Mouse (Mus musculus) embryonic facial prominence, embryonic 12.5 days (tissue): ENCODE results near the gene Erp27. TPM values are rescaled to one million over a fixed set of nuclear protein-coding genes. Genes with fewer than 3 reads are reported as not detected.

Source experiments
- ATAC-seq: fragments of 200-750 bp; cut with Nextera tagmentation; 2 replicates; pipeline ENCODE4 v1.8.0; 2017; ENCODE audit not compliant: insufficient number of reproducible peaks, insufficient read depth, low FRiP score, low TSS enrichment
- H3K27ac ChIP-seq: fragments of 300-500 bp; sonication (generic); 2 replicates; pipeline ENCODE4 v1.5.1; 2016; ENCODE audit warnings: mild to moderate bottlenecking
- H3K27me3 ChIP-seq: fragments of 300-500 bp; sonication (generic); 2 replicates; pipeline ENCODE4 v1.6.1; 2016; ENCODE audit warnings: mild to moderate bottlenecking, moderate library complexity
- H3K36me3 ChIP-seq: fragments of 300-500 bp; sonication (generic); 2 replicates; pipeline ENCODE4 v1.6.1; 2016; ENCODE audit warnings: mild to moderate bottlenecking
- H3K4me1 ChIP-seq: fragments of 300-500 bp; sonication (generic); 2 replicates; pipeline ENCODE4 v1.6.1; 2016
- H3K4me2 ChIP-seq: fragments of 300-500 bp; sonication (generic); replicated peaks from 2 replicates; pipeline ENCODE4 v1.6.1; 2016; ENCODE audit warnings: mild to moderate bottlenecking, moderate library complexity
- H3K4me3 ChIP-seq: fragments of 300-500 bp; sonication (generic); 2 replicates; pipeline ENCODE4 v1.5.1; 2016; ENCODE audit warnings: mild to moderate bottlenecking
- H3K9ac ChIP-seq: fragments of 300-500 bp; sonication (generic); 2 replicates; pipeline ENCODE4 v1.6.1; 2016; ENCODE audit warnings: mild to moderate bottlenecking, moderate library complexity
- H3K9me3 ChIP-seq: fragments of 300-500 bp; sonication (generic); 2 replicates; pipeline ENCODE4 v1.6.1; 2016; ENCODE audit warnings: mild to moderate bottlenecking, moderate library complexity
- WGBS: fragments of 180-500 bp; shearing (Covaris S2); methylation state at CpG from one replicate; pipeline ENCODE4 v1.1.7; 2016; 5-methylcytosine and 5-hydroxymethylcytosine counted together
- polyA plus RNA-seq: library from polyadenylated mRNA; unstranded; fragments of >200 nt; fragmentation: Nextera tagmentation; extraction: Ambion mirVana; gene quantifications from 2 replicates; pipeline ENCODE4 v1.2.1, GENCODE M21; 2016

Erp27 gene
- polyA plus RNA-seq, 1 experiment from 2014 or later = 0.19 TPM

DNA sequence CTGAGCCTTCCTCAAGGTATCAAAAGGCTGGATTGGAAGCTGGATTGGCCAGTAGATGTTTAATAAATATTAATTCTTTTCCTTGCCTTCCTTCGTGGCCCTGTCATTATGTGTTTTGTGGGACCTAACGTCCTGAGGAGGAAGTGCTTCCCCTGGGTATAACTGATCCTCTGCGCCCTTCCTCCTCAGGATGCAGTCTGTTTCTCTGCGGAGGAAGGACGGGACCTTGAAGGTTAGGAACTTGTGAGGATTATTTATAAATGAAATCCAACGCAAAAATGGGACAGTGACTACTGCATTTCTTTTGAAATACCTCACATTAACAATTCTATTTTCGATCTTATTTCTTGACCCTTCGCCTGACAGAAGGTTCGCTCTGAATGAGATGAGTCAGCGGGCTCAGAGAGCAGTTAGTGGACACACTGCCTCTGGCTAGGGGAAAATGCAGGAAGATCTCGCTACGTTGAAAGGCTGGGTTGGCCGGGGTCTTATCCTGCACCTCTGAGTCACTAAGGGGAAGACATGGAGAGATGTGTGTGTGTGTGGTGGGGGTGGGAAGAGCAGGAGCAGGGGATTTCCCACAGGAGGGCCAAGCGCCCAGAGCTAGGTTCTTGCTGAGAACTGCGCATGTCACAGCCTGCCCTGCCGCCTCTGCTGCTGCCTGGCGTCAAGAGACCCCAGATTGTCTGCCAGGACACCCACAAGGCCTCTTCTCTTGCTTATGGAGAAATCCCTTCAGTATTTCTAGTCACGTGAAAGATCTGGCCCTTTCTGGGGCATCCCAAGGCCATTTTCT lies 16.5 kb upstream of the Erp27 start:
- Histone ChIP-seq H3K4me1 (peaks cover 23% of the 10 kb centered on the region), H3K27ac (no peak overlapping the region), H3K4me2 (no peak overlapping the region), H3K27me3 (no peaks in the 10 kb centered on the region), H3K36me3 (no peaks in the 10 kb centered on the region), H3K9ac (no peak overlapping the region), H3K4me3 (no peak overlapping the region), H3K9me3 (no peaks in the 10 kb centered on the region)
- no peak for ATAC-seq
- 74% methylated on average over 18 of the region's 18 CpGs for WGBS

GRCm38 (mm10) chr6:136937117-136937516 lies 15.1 kb upstream of the Erp27 start:
- H3K9me3 ChIP-seq = no peaks in the 10 kb centered on the region
- H3K27ac ChIP-seq = no peak overlapping the region
- H3K4me3 ChIP-seq = no peak overlapping the region
- 84% methylated on average over 3 of the region's 3 CpGs for WGBS
- no peaks in the 10 kb centered on the region for H3K36me3 ChIP-seq
- H3K27me3 ChIP-seq = no peaks in the 10 kb centered on the region
- peaks cover 23% of the 10 kb centered on the region for H3K4me1 ChIP-seq
- no peak for ATAC-seq
- no peak overlapping the region for H3K9ac ChIP-seq
- no peak overlapping the region for H3K4me2 ChIP-seq

GRCm38 (mm10) chr6:136936361-136936760 lies 14.4 kb upstream of the Erp27 start:
- Histone ChIP-seq H3K4me2 (no peak overlapping the region), H3K4me3 (no peak overlapping the region), H3K9me3 (no peaks in the 10 kb centered on the region), H3K4me1 (peaks cover 18% of the 10 kb centered on the region), H3K27ac (no peak overlapping the region), H3K36me3 (no peaks in the 10 kb centered on the region), H3K27me3 (no peaks in the 10 kb centered on the region), H3K9ac (no peak overlapping the region)
- no peak for ATAC-seq
- 86% methylated on average over 9 of the region's 9 CpGs for WGBS

DNA sequence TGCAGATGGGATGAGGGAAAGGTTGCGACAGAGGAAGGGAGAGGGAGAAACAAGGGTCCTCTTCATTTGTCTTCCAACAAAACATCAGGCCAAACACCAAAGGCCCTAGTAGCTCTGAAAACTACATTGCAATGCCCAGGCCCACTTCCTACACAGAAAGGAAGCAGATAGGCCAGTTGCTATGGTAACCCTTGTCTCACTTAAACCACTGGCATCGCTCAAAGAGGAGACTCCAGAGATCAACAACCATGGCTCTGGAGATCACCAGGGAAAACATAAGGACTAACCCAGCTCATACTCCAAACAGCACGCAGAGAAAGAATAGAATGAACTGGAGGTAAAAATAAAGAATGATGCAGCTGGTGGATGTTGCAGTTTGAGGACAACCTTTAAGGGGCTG lies 13.3 kb upstream of the Erp27 start:
- Histone ChIP-seq H3K9ac (no peak overlapping the region), H3K4me2 (no peak overlapping the region), H3K9me3 (no peaks in the 10 kb centered on the region), H3K4me3 (no peak overlapping the region), H3K4me1 (peaks cover 7% of the 10 kb centered on the region), H3K36me3 (no peaks in the 10 kb centered on the region), H3K27me3 (no peaks in the 10 kb centered on the region), H3K27ac (no peak overlapping the region)
- 84% methylated on average over 3 of the region's 3 CpGs for WGBS
- ATAC-seq = no peak

DNA sequence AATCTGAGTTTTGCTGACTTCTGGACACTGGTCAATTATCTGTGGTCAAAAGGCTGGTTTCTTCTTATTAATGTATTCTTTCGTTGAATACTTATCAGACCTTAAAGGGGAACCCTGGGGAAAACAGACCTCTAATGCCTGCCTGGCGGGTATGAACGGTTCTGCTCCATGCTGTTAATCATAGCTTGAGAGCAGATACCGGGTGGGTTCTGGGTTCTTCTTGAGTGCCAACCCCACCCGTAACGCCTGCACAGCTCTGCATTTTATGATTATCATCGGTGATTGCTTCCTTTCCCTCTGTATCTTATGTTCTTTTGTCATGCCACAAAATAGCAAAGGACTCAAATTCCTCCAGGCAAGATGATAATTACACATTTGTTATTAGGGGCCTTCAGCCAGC lies 12.1 kb upstream of the Erp27 start:
- H3K27ac ChIP-seq = no peak overlapping the region
- no peaks in the 10 kb centered on the region; the same call in 1 of the 2 replicates for H3K4me1 ChIP-seq
- H3K27me3 ChIP-seq = no peaks in the 10 kb centered on the region
- H3K36me3 ChIP-seq = no peaks in the 10 kb centered on the region
- ATAC-seq = no peak
- H3K9ac ChIP-seq = no peak overlapping the region
- no peaks in the 10 kb centered on the region for H3K9me3 ChIP-seq
- H3K4me2 ChIP-seq = no peak overlapping the region
- H3K4me3 ChIP-seq = no peak overlapping the region
- 83% methylated on average over 7 of the region's 7 CpGs for WGBS

GRCm38 (mm10) chr6:136931246-136931645 lies 9.3 kb upstream of the Erp27 start:
- H3K9me3 ChIP-seq = no peaks in the 10 kb centered on the region
- H3K27me3 ChIP-seq = no peaks in the 10 kb centered on the region
- peaks cover 3% of the 10 kb centered on the region for H3K4me1 ChIP-seq
- peak overlapping the region; percentile 56 for H3K27ac ChIP-seq
- H3K4me3 ChIP-seq = no peak overlapping the region
- ATAC-seq = no peak
- no peak overlapping the region for H3K4me2 ChIP-seq
- no peaks in the 10 kb centered on the region for H3K36me3 ChIP-seq
- WGBS = 83% methylated on average over 13 of the region's 13 CpGs
- H3K9ac ChIP-seq = no peak overlapping the region

DNA sequence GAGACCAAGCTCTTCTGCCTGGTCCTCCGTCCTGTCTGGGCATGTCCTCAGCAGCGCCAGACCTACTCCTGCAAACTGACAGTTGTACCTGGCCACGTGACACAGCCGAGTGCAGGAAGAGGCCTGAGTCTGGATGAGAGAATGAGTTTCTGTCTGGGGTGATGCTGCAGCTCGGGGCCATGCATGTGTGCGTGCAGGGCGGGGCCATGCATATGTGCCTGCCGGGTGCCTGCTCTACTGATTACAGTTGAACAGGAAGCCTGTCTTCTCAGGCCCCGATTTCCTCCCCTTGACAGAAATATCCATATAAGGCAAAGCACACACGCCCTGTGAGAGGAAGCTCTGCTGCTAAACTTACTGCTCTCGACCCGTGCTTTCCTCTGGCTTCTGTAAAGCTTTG lies 8.7 kb upstream of the Erp27 start:
- Histone ChIP-seq H3K9me3 (no peaks in the 10 kb centered on the region), H3K4me1 (peaks cover 3% of the 10 kb centered on the region), H3K27me3 (no peaks in the 10 kb centered on the region), H3K9ac (no peak overlapping the region), H3K4me3 (no peak overlapping the region), H3K4me2 (peak overlapping the region; percentile 26; the same call in 1 of the 2 replicates), H3K36me3 (no peaks in the 10 kb centered on the region), H3K27ac (peak overlapping the region; percentile 56)
- ATAC-seq = peak; percentile 81
- WGBS = 24% methylated on average over 12 of the region's 12 CpGs

- no peak for ATAC-seq
- no peak overlapping the region for H3K9ac ChIP-seq
- 72% methylated on average over 1 of the region's 1 CpGs for WGBS
Observed at GRCm38 (mm10) chr6:136927626-136928025, 5.6 kb upstream of the Erp27 start.

DNA sequence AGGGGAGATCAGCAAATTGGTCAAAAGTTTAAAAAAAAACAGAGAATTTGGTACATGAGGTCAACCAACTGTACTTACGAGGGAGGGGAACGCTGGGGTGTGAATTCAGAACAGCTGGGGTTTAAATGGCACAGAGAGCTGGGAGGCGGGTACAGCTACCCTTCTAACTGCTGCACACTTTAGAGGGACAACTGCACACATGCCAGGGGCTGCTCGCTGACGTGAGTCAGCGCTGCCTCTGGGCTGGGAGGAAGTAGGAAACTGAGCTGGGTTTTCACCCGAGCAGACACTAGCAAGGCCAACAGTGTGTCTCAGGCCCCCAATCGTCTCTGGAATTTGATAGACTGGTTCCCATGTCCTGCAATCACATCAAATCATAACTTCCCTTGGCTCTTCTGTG lies 3.1 kb upstream of the Erp27 start:
- Histone ChIP-seq H3K36me3 (no peaks in the 10 kb centered on the region), H3K9ac (no peak overlapping the region), H3K27ac (no peak overlapping the region), H3K4me3 (no peak overlapping the region), H3K4me1 (peaks cover 3% of the 10 kb centered on the region; the same call in 1 of the 2 replicates), H3K27me3 (no peaks in the 10 kb centered on the region), H3K9me3 (no peaks in the 10 kb centered on the region), H3K4me2 (no peak overlapping the region)
- no peak for ATAC-seq
- 48% methylated on average over 8 of the region's 8 CpGs for WGBS

More at GRCm38 (mm10) chr6:136927626-136928025, 5.6 kb upstream of the Erp27 start:
- no peak overlapping the region for H3K4me2 ChIP-seq
- no peak overlapping the region for H3K27ac ChIP-seq
- peaks cover 3% of the 10 kb centered on the region for H3K4me1 ChIP-seq
- H3K27me3 ChIP-seq = no peaks in the 10 kb centered on the region
- no peaks in the 10 kb centered on the region for H3K36me3 ChIP-seq
- H3K9me3 ChIP-seq = no peaks in the 10 kb centered on the region
- no peak overlapping the region for H3K4me3 ChIP-seq

GRCm38 (mm10) chr6:136923532-136923931 lies 1.6 kb upstream of the Erp27 start, which contains the start of gene Pde6h:
Gene Pde6h, plus strand, starts transcription at chr6:136923832.
- no peak within 1 kb of the TSS for H3K9ac ChIP-seq
- H3K4me3 ChIP-seq = no peak within 1 kb of the TSS
- no peak within 1 kb of the TSS for H3K27ac ChIP-seq
- no peak within 1 kb of the TSS for H3K4me2 ChIP-seq
- H3K27me3 ChIP-seq = no peaks in the 10 kb centered on the region
- no peak for ATAC-seq
- H3K9me3 ChIP-seq = no peaks in the 10 kb centered on the region
- H3K4me1 ChIP-seq = no peaks in the 10 kb centered on the region
- WGBS = 92% methylated on average over 8 of the region's 8 CpGs
- no peaks in the 10 kb centered on the region for H3K36me3 ChIP-seq

DNA sequence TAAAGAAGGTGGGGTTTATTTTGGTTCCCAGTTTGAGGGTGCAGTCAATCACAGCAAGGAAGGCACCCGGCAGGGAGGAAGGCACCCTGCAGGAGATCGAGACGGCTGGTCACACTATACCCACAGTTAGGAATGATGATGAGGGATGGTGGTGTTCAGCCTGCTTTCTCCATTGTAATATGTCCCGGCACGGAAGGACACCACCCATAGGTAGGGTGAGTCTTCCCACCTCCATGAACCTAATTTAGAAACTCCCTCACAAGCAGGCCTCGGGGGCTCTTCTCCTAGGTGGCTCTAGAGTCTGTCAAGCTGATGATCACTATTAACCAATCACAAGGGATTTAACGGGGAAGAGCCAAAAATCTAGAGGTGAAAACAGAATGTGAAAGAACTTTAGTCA lies 891 bp upstream of the Erp27 start:
- Histone ChIP-seq H3K27me3 (no peaks in the 10 kb centered on the region), H3K9ac (no peak overlapping the region), H3K4me3 (no peak overlapping the region), H3K36me3 (no peaks in the 10 kb centered on the region), H3K9me3 (no peaks in the 10 kb centered on the region), H3K4me2 (no peak overlapping the region), H3K4me1 (peaks cover 2% of the 10 kb centered on the region; the same call in 1 of the 2 replicates), H3K27ac (no peak overlapping the region)
- no peak for ATAC-seq
- 91% methylated on average over 7 of the region's 7 CpGs for WGBS

DNA sequence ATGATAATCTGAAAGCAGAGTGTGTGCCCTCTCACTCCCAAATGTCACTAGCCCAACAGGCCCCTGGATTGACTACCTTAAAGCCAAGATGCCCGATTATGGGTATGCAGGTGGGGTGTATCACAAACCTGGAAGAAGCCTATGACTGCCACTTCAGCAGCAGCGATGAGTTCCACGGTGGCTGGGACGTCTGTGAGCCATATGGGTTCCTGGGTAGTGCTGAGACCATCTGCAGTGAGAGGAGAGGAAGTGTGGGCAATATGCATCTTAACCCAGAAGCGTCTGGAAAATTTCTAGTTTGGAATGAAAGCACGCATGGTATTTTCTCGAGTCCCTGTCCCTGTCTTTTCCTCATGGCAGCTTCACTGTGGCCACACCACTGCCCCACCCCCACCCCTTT lies 379 bp downstream of the Erp27 start:
- Histone ChIP-seq H3K27me3 (no peaks in the 10 kb centered on the region), H3K4me1 (peaks cover 4% of the 10 kb centered on the region; the same call in 1 of the 2 replicates), H3K4me3 (no peak overlapping the region), H3K9me3 (no peaks in the 10 kb centered on the region), H3K27ac (no peak overlapping the region), H3K36me3 (no peaks in the 10 kb centered on the region), H3K4me2 (no peak overlapping the region), H3K9ac (no peak overlapping the region)
- WGBS = 69% methylated on average over 7 of the region's 7 CpGs
- ATAC-seq = no peak
